14 mouse cellular contexts compared by ENCODE assay signal in the genomic region with DNA sequence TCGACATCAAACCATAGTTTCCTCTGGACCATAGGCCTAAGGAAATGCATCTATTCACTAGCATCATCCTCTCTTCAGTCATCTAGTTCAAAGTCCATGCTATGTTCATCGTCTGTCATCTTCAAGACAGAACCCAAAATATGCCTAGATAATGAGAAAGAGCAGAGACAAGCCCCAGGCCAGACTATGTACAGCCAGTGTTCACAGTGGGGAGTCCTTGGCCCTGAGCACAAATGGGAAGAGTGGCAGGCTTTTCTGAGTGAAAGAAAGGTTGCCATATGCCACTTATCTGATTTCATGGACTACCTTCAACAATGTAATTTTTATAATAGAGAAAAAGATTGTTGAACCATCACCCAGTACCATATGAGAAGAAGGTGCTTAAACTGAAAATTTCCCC.
DNase-seq lines count a peak whose midpoint lies in the region; ATAC-seq lines count a peak whose summit lies in the region.
"Had no signal": no experiment of that assay in that cellular context is flagged by ENCODE, and none has a peak within 500 bp of the region (broad histone marks: within the 10 kb centered on the region; RNA-seq: fewer than 3 reads in every experiment).

No protein-coding gene starts in this region.

- no peak for ATAC-seq in megakaryocyte, adult 5-6 weeks (ENCODE audit: poor library complexity, severe bottlenecking)
- ATAC-seq: forebrain, embryonic 15.5 days; intestine, embryonic 15.5 days had no signal

- peak; percentile 82 for DNase-seq in cerebellum, adult 11-12 months
- DNase-seq in cerebellum, adult 8-10 months: peak; percentile 73
- peak; percentile 57 to 68 for DNase-seq in cerebellum, postnatal 14 days
- DNase-seq in right cerebral cortex, adult 2 months (ENCODE audit: low spot score in 2 of 2): no peak
- DNase-seq in frontal cortex, postnatal 25 days (ENCODE audit: low spot score in 2 of 2): no peak
- DNase-seq: adrenal gland, adult 8-10 months; adrenal gland, postnatal 36 days; gastrocnemius, postnatal 10 days; heart, adult 2 months; heart, postnatal 14 days; kidney, adult 18-20 months had no signal

Comparison
In these comparisons a context has a peak if more than half of its experiments do, and no peak if none do; other contexts are left out.
1. DNase-seq: peak in cerebellum, adult 11-12 months (single experiment), cerebellum, adult 8-10 months (single experiment) and cerebellum, postnatal 14 days (2 of 2); none in right cerebral cortex, adult 2 months (0 of 2) and frontal cortex, postnatal 25 days (0 of 2).